Mouse (Mus musculus) lung, postnatal 25 days (tissue): ENCODE data around the gene Atg4c.

ENCODE experiments used
- DNase-seq: peaks from one replicate; pipeline ENCODE4 v3.0.0; 2022; ENCODE audit warnings: low spot score

The Atg4c gene

GRCm38 (mm10) chr4:99263663-99264062, 69.9 kb downstream of the Atg4c start:
- DNase-seq = no peak

- no peak for DNase-seq
Measured at GRCm38 (mm10) chr4:99266843-99267445, 73.2 kb downstream of the Atg4c start.

- no peak for DNase-seq
Measured at GRCm38 (mm10) chr4:99272860-99273259, 79.1 kb downstream of the Atg4c start.

GRCm38 (mm10) chr4:99273466-99273865, 79.7 kb downstream of the Atg4c start:
- DNase-seq = no peak

GRCm38 (mm10) chr4:99273979-99274378, 80.2 kb downstream of the Atg4c start:
- DNase-seq = no peak

- DNase-seq = no peak
Measured at GRCm38 (mm10) chr4:99278876-99279275, 85.1 kb downstream of the Atg4c start.

GRCm38 (mm10) chr4:99281711-99282110, 88.0 kb downstream of the Atg4c start:
- no peak for DNase-seq

GRCm38 (mm10) chr4:99289286-99289685, 95.6 kb downstream of the Atg4c start:
- DNase-seq = no peak

- DNase-seq = peak; percentile 21
Measured at GRCm38 (mm10) chr4:99298676-99299075, 104.9 kb downstream of the Atg4c start.

GRCm38 (mm10) chr4:99304793-99305192, 111.1 kb downstream of the Atg4c start:
- no peak for DNase-seq
